Mouse (Mus musculus) cerebellum, adult 8-10 months (tissue): ENCODE results near the gene Pde6c.

ENCODE experiments used
- DNase-seq: peaks from one replicate; pipeline ENCODE4 v3.0.0; 2022

Pde6c gene

GRCm38 (mm10) chr19:38132481-38132880 is at the start of gene Pde6c:
Pde6c (plus strand) TSS chr19:38132781.
- DNase-seq, result no peak

- no peak for DNase-seq
These were observed 49.6 kb upstream of the Pde6c start for GRCm38 (mm10) chr19:38082931-38083525.

- no peak for DNase-seq
These were observed 46.7 kb upstream of the Pde6c start for GRCm38 (mm10) chr19:38085841-38086240.

GRCm38 (mm10) chr19:38086948-38087551 is 45.5 kb upstream of the Pde6c start:
- DNase-seq, result no peak

- DNase-seq, result no peak
These were observed 43.2 kb upstream of the Pde6c start for GRCm38 (mm10) chr19:38089358-38089757.

DNA sequence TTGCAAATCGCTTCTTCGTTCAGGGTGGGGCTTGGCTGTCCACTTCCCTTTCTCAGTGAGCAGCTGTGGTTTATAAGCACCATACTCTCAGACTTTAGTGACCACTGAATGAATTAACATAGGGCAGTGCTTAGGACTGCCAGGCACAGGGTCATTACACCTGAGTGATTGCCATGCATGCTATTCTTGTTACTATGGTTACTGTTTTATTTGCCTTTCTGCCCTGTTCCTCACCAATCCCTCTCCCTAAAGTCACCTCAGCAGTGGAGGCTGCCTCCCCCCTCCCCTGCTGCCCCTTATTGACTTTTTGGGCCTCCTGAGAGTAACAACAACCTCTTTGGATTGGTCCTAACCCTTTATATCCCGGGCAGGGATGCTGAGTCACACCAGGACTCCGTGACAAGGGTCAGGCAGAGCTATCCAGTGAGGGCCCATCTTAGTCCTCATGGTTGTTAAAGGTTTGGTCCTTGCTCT is 41.0 kb upstream of the Pde6c start:
- DNase-seq, result no peak

DNA sequence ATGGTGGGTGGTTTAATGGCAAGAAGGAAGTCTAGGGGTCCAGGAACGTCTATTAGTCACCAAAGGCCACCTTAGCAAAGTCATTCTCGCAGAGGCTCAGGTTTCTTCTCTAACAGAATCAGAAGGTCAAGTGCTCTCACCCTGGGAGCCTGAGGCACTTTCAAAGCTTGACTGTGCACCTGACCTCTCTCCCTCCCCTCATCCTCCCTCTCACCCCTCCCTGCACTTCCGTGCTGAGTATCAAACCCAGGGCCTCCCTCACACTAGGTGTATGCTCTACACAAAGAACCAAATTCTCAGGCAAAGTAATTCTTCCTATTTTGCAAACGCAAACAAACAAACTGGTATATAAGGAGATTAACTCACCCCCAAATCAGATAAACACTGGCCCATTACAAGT is 36.4 kb upstream of the Pde6c start:
- no peak for DNase-seq

GRCm38 (mm10) chr19:38096858-38097758 is 35.5 kb upstream of the Pde6c start, which contains the start of gene Ffar4:
Ffar4 (plus strand) TSS chr19:38097071.
- DNase-seq, result no peak

DNA sequence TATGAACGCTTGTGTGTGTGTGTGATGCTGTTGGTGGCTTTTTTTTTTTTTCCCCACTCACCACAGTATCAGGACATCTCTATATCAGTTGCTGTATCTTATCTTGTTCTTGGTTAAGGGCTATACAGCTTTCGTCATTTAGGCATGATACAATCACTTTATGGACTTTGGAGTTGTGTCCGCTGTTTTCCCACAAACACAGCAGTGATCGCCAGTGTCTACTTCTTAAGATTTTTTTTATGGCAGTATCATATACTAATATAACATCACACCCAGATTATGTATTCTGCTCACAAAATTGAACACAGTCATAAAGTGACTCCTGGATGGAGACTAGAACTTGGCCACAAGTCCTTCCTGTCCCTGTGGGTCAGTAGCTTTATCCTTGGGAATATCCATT is 24.7 kb upstream of the Pde6c start:
- no peak for DNase-seq

DNA sequence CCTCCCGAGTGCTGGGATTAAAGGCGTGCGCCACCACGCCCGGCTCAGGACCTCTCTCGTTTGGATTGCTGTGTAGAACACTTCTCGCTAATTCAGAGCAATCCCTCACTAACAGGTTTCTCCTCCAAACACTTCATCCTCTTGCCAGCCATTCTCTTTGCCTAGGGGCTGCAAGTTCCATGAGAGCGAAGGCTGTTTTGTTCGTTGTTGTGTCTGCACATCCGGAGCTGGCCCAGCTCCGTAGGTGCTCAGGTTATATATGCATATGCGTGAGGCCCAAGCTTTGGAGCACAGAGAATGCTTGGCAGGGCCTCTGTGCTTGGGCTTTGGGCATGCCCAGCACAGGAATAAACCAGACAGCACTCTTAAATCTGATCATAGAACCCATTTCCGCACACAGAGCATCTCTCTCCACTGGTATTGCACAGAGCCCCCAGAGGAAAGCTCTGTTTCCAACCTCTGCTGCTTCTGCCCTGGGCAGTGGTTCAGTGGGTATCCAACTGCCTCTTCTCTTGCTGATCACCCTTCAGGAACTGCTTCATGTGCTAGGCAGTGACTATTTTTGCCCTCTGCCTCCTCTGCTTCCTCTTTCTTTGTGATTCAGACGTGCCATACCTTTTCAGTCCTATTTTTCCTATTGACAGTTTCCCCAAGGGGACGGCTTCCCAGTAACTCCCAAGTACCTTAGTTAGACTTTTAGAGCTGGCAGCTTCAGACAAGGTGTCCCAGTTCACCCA is 22.9 kb upstream of the Pde6c start:
- DNase-seq, result no peak

DNA sequence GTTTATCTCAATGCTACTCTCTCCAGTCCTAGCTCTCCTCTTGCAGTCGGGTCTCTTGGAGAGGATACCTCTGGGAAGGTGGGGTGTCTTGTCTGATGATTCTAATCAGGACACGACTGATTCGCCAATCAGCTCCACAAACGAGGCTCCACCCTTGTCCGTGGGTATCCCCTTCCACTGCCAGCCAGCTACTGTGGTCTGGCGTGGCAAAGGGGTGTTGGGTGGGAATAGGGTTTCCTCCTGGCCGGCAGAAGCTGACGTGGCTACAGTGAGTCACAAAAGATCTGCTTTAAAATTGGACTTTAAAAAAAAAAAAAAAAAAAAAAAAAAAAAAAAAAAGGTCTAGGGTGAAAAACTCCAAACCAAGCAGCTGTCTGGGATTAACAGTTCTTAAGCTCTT is 21.5 kb upstream of the Pde6c start:
- DNase-seq, result no peak

- DNase-seq, result no peak
These were observed 20.0 kb upstream of the Pde6c start for GRCm38 (mm10) chr19:38112575-38112974.

DNA sequence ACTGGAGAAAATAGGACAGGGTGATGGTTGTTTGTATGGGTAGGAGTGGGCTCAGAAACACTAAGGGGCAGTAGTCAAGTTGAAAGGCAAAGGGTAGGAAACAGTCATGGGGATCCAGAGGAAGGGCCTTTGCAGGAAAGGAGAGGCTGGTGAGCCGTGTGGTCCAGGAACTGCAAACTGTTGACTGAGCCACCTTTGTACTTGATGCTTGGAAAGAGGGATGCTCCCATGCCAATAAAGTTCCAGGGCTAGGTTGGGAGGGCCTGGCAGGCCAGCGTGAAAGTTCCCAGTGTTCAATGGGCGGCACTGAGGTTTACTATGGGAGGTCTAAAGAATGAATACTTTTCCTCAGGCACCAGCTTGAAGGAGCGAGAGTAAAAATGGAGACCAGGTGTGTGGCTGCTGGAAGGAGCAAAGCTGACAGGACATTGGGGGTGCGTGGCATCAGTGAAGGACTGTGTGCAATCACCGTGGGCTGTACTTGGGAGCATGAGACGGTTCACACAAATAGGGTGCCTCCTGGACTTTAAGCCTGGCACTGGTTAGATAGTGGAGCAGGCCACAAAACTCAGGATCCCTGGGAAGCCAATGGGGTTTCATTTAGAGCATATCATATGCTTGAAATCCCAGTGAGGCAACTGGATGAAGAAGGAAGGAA is 17.6 kb upstream of the Pde6c start:
- no peak for DNase-seq

DNA sequence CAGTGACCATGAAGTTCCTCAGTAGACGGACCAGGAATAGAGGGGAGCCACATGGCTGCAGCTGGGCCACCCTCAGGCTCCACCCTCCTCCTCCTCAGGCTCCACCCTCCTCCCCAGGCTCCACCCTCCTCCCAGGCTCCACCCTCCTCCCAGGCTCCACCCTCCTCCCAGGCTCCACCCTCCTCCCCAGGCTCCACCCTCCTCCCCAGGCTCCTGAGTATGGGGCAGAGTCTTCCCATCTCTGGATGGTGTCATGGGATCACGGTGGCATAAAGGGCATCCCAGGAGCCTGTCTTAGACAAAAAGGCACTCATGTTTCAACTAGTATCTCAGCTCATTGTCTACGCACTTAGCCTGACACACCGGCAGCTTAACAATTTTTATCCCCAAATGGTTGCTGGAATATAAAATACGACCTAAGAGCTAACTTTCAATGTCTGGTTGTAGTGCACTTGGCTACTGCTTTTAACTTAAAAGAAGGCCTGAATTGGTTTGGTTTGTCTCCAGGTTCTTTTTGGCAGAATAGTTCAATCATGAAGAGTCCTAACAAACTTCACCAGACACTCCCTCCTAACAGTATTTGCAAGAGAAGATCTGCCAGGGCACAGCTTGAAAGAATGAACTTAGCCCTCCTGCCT is 12.3 kb upstream of the Pde6c start:
- no peak for DNase-seq

- no peak for DNase-seq
These were observed 8.7 kb upstream of the Pde6c start for GRCm38 (mm10) chr19:38123921-38124320.

DNA sequence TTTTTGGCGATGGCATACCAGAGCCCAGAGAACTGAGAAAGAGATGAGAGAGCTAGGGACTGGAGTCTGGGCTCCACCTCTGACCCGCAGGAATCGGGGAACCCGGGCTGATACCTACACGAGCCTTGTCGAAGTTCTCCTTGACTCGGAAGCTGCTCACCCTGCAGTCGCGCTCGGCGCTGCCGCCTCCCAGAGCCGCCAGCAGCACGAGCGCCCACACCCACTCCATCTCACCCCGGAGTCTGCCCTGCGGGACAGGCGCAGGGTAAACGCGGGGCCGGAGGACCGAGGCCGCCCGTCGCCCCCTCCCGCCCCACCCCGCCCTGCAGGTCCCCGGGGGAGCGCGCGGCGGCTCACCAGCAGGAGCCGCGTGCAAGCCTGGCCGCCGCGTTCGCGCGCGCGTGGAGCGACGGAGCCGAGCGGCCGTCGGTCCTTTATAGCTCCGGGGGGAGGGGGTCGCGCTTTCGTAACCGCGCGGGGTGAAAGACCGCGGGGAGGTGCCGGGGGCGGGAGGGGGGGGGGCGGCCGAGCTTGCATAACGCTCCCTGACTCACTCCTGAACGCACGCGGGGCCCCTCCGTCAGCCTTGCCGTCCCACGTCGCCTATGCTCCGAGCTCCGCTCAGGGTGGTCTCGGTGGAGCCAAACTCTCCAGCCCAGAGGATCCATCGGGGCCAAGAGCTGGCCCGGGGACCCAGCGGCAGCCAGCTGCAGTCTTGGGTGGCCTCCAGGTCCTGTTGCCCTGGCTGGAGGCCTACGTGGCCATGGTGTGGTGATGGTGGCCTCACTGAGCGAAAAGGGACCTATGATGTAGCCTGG is 8.0 kb upstream of the Pde6c start:
- no peak for DNase-seq

GRCm38 (mm10) chr19:38125219-38125610 is 7.4 kb upstream of the Pde6c start, which contains the start of gene Rbp4:
Rbp4 (minus strand) TSS chr19:38125281.
- DNase-seq, result no peak

DNA sequence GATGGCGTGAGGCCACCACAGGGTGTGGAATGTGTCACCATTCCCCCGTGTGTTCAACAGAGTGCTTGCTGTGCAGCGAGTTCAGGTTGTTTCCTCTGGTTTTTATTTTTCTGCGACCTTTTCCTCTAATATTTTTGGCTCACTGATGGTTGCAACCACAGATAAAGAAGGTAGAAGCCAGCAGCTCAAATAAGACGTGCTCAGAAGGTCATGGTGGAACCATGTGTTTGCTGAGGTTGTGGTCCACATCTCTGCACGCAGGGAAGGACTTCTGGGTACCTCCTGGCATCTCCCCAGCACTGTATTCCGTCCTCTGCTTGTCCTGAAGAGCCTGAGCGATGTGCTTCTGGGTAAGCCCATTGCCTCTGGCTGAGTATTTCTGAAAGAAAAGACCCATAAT is 5.9 kb upstream of the Pde6c start:
- DNase-seq, result no peak

- DNase-seq, result no peak
These were observed 1.4 kb downstream of the Pde6c start for GRCm38 (mm10) chr19:38133986-38134385.

DNA sequence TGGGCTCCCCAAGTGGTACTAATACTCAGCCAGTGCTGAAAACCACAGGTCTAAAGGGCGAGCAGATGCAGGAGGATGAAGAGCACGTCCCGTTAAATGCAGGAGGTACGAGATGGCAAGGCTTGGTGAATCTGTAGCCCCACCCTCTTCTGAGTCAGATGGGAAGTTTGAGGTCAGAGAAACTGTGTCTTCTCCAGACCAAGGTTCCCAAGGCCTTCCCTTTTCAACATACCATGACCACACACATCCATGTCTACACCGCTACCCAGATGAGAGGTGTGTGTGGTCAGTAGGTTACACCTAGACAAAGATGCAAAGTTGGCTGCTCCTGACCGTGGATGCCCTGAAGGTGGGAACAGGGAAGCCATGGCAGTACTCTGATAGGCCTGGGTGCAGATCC is 2.2 kb downstream of the Pde6c start:
- no peak for DNase-seq
